Mouse (Mus musculus) MEL (cell line): ENCODE results near the gene Cacna1s. TPM values are rescaled to one million over a fixed set of nuclear protein-coding genes. Genes with fewer than 3 reads are reported as not detected.

Experiments used
- DNase-seq: peaks from one replicate; pipeline ENCODE4 v3.0.0; 2011; ENCODE audit warnings: low read depth, low spot score
- H3K27ac ChIP-seq: 2 replicates; pipeline ENCODE4 v1.5.1; 2012; ENCODE audit warnings: low read depth, mild to moderate bottlenecking, control low read depth, low read length, moderate library complexity; ENCODE audit not compliant: control insufficient read depth
- H3K27me3 ChIP-seq, 2 experiments: fragments of 150-350 bp in 1 of 2; sonication (generic) in 1 of 2; 2 replicates each; pipeline ENCODE4 v1.6.1; 2012; ENCODE audit warnings: low read length in 2 of 2, mild to moderate bottlenecking in 2 of 2, improper control_type of control experiment in 1 of 2, moderate library complexity in 1 of 2; ENCODE audit not compliant: insufficient read depth in 2 of 2, control insufficient read depth in 1 of 2
- H3K36me3 ChIP-seq, 2 experiments: 2 replicates each; pipeline ENCODE4 v1.6.1; 2012 to 2014; ENCODE audit warnings: low read length in 2 of 2, improper control_type of control experiment in 1 of 2, inconsistent platforms in 1 of 2, mild to moderate bottlenecking in 1 of 2; ENCODE audit not compliant: insufficient read depth in 2 of 2, control insufficient read depth in 1 of 2
- H3K4me1 ChIP-seq, 2 experiments: fragments of 150-350 bp in 1 of 2; sonication (generic) in 1 of 2; 2 replicates each; pipeline ENCODE4 v1.6.1; 2012; ENCODE audit warnings: low read length in 2 of 2, improper control_type of control experiment in 1 of 2, mild to moderate bottlenecking in 1 of 2; ENCODE audit not compliant: insufficient read depth in 2 of 2, control insufficient read depth in 1 of 2
- H3K4me3 ChIP-seq, 2 experiments: fragments of 150-350 bp in 1 of 2; sonication (generic) in 1 of 2; 2 replicates each; pipeline ENCODE4 v1.5.1; 2012; ENCODE audit warnings: low read depth in 2 of 2, low read length in 2 of 2, mild to moderate bottlenecking in 2 of 2, moderate library complexity in 2 of 2, control low read depth in 1 of 2, improper control_type of control experiment in 1 of 2; ENCODE audit not compliant: control insufficient read depth in 1 of 2, insufficient read depth in 1 of 2
- H3K79me2 ChIP-seq: 2 replicates; pipeline ENCODE4 v1.6.1; 2012; ENCODE audit warnings: mild to moderate bottlenecking, low read length, moderate library complexity; ENCODE audit not compliant: control insufficient read depth, poor library complexity, insufficient read depth
- H3K9ac ChIP-seq: 2 replicates; pipeline ENCODE4 v1.6.1; 2012; ENCODE audit warnings: low read depth, mild to moderate bottlenecking, control low read depth, low read length, moderate library complexity; ENCODE audit not compliant: control insufficient read depth, poor library complexity, severe bottlenecking
- H3K9me3 ChIP-seq: fragments of 150-350 bp; sonication (generic); replicated peaks from 2 replicates; pipeline ENCODE4 v1.6.1; 2012; ENCODE audit warnings: mild to moderate bottlenecking, low read length, improper control_type of control experiment, moderate library complexity; ENCODE audit not compliant: insufficient read depth
- BHLHE40 ChIP-seq: IDR thresholded peaks from 2 replicates; pipeline ENCODE4 v1.6.1; 2012; ENCODE audit warnings: low read depth, mild to moderate bottlenecking, inconsistent platforms, low read length, improper control_type of control experiment, borderline replicate concordance
- CTCF ChIP-seq, 3 experiments: IDR thresholded peaks in 2 of 3; conservative IDR thresholded peaks in 1 of 3; 2 replicates each; pipeline ENCODE4 v1.5.1; 2011 to 2012; ENCODE audit warnings: low read length in 3 of 3, low read depth in 2 of 3, mild to moderate bottlenecking in 2 of 3, improper control_type of control experiment in 1 of 3, inconsistent platforms in 1 of 3, mixed read lengths in 1 of 3, moderate library complexity in 1 of 3; ENCODE audit not compliant: control insufficient read depth in 1 of 3, insufficient read depth in 1 of 3, poor library complexity in 1 of 3, severe bottlenecking in 1 of 3
- ELF1 ChIP-seq: IDR thresholded peaks from 2 replicates; pipeline ENCODE4 v1.6.1; 2014; ENCODE audit warnings: low read depth, mild to moderate bottlenecking, inconsistent platforms, low read length, improper control_type of control experiment, moderate library complexity
- GABPA ChIP-seq: IDR thresholded peaks from 2 replicates; pipeline ENCODE4 v1.6.1; 2012; ENCODE audit warnings: low read depth, mild to moderate bottlenecking, inconsistent platforms, low read length, improper control_type of control experiment, moderate library complexity
- JUND ChIP-seq: IDR thresholded peaks from 2 replicates; pipeline ENCODE4 v1.6.1; 2011; ENCODE audit warnings: low read depth, mild to moderate bottlenecking, improper control_type of control experiment, low read length
- MAFK ChIP-seq: IDR thresholded peaks from 2 replicates; pipeline ENCODE4 v1.6.1; 2011; ENCODE audit warnings: low read depth, mild to moderate bottlenecking, low read length, improper control_type of control experiment, borderline replicate concordance
- MAX ChIP-seq: IDR thresholded peaks from 2 replicates; pipeline ENCODE4 v1.6.1; 2011; ENCODE audit warnings: low read length, improper control_type of control experiment
- MAZ ChIP-seq: IDR thresholded peaks from 2 replicates; pipeline ENCODE4 v1.6.1; 2012; ENCODE audit warnings: low read depth, mild to moderate bottlenecking, inconsistent platforms, low read length, improper control_type of control experiment
- MEF2A ChIP-seq: IDR thresholded peaks from 2 replicates; pipeline ENCODE4 v1.6.1; 2014; ENCODE audit warnings: low read depth, mild to moderate bottlenecking, inconsistent platforms, low read length, improper control_type of control experiment; ENCODE audit not compliant: poor library complexity, insufficient replicate concordance, severe bottlenecking; ENCODE audit errors: extremely low read depth
- MXI1 ChIP-seq: IDR thresholded peaks from 2 replicates; pipeline ENCODE4 v1.6.1; 2011; ENCODE audit warnings: mild to moderate bottlenecking, low read depth, low read length, improper control_type of control experiment
- NELFE ChIP-seq: IDR thresholded peaks from 2 replicates; pipeline ENCODE4 v1.6.1; 2011; ENCODE audit warnings: low read depth, low read length, improper control_type of control experiment
- NRF1 ChIP-seq: IDR thresholded peaks from 2 replicates; pipeline ENCODE4 v1.6.1; 2014; ENCODE audit warnings: low read depth, mild to moderate bottlenecking, inconsistent platforms, low read length, improper control_type of control experiment, moderate library complexity; ENCODE audit not compliant: poor library complexity, insufficient read depth, severe bottlenecking
- POLR2A ChIP-seq, 2 experiments: IDR thresholded peaks; 2 replicates each; pipeline ENCODE4 v1.6.1; 2011 to 2012; ENCODE audit warnings: low read length in 2 of 2, mild to moderate bottlenecking in 2 of 2, control low read depth in 1 of 2, improper control_type of control experiment in 1 of 2, low read depth in 1 of 2, moderate library complexity in 1 of 2; ENCODE audit not compliant: control insufficient read depth in 1 of 2, insufficient read depth in 1 of 2, poor library complexity in 1 of 2
- POLR2AphosphoS2 ChIP-seq: IDR thresholded peaks from 2 replicates; pipeline ENCODE4 v1.6.1; 2011; ENCODE audit warnings: low read length, improper control_type of control experiment
- SIN3A ChIP-seq: IDR thresholded peaks from 2 replicates; pipeline ENCODE4 v1.6.1; 2012; ENCODE audit warnings: low read length, improper control_type of control experiment, inconsistent platforms
- TAL1 ChIP-seq: IDR thresholded peaks from 2 replicates; pipeline ENCODE4 v1.6.1; 2012; ENCODE audit warnings: mild to moderate bottlenecking, inconsistent platforms, low read length, moderate library complexity, mixed read lengths
- UBTF ChIP-seq: IDR thresholded peaks from 2 replicates; pipeline ENCODE4 v1.6.1; 2012; ENCODE audit warnings: low read depth, mild to moderate bottlenecking, inconsistent platforms, low read length, improper control_type of control experiment, moderate library complexity, borderline replicate concordance; ENCODE audit not compliant: insufficient read depth
- USF1 ChIP-seq: IDR thresholded peaks from 2 replicates; pipeline ENCODE4 v1.6.1; 2014; ENCODE audit warnings: low read depth, mild to moderate bottlenecking, inconsistent platforms, low read length, improper control_type of control experiment, moderate library complexity
- ZC3H11A ChIP-seq: IDR thresholded peaks from 2 replicates; pipeline ENCODE4 v1.6.1; 2012; ENCODE audit warnings: low read depth, mild to moderate bottlenecking, inconsistent platforms, low read length, improper control_type of control experiment
- ZMIZ1 ChIP-seq: IDR thresholded peaks from 2 replicates; pipeline ENCODE4 v1.6.1; 2012; ENCODE audit warnings: low read depth, mild to moderate bottlenecking, inconsistent platforms, low read length, improper control_type of control experiment, moderate library complexity
- ZNF384 ChIP-seq: IDR thresholded peaks from 2 replicates; pipeline ENCODE4 v1.6.1; 2012; ENCODE audit warnings: low read depth, mild to moderate bottlenecking, inconsistent platforms, low read length, improper control_type of control experiment
- polyA plus RNA-seq, 2 experiments: library from polyadenylated mRNA; stranded (reverse) in 1 of 2; unstranded in 1 of 2; fragments of >175 nt in 1 of 2; fragments of >200 nt in 1 of 2; gene quantifications; 2 replicates each; pipeline versions ENCODE4 v1.2.1 to v1.2.4; 2012; ENCODE audit warnings: low replicate concordance in 2 of 2, low read depth in 1 of 2; ENCODE audit not compliant: insufficient read length in 2 of 2, insufficient read depth in 1 of 2, missing spikeins in 1 of 2
- total RNA-seq: library from RNA; depleted of rRNA; stranded (reverse); fragments of 300-350 nt; gene quantifications from 2 replicates; pipeline ENCODE4 v1.2.3, GENCODE M21; 2012

Gene Cacna1s
- total and polyA plus RNA-seq, 3 experiments = not detected

- Histone ChIP-seq H3K4me3 (no peak overlapping the region), H3K9ac (no peak overlapping the region), H3K9me3 (no peaks in the 10 kb centered on the region), H3K27ac (no peak overlapping the region), H3K36me3 (no peaks in the 10 kb centered on the region), H3K79me2 (no peaks in the 10 kb centered on the region), H3K4me1 (no peaks in the 10 kb centered on the region), H3K27me3 (no peaks in the 10 kb centered on the region; a peak in 1 of 4 replicates)
- no peak for DNase-seq
- TF ChIP-seq UBTF (no peak), BHLHE40 (no peak), USF1 (no peak), MEF2A (no peak), NRF1 (no peak), ZMIZ1 (no peak), NELFE (no peak), MAZ (no peak), MXI1 (no peak), POLR2AphosphoS2 (no peak), ZC3H11A (no peak), JUND (no peak), MAFK (no peak), CTCF (IDR thresholded peaks at IDR 0.05 in 2 of 3, conservative IDR thresholded peaks at IDR 0.05 in 1 of 3; ENCODE audit: control insufficient read depth in 1 of 3, insufficient read depth in 1 of 3, low read depth in 2 of 3, low read length in 3 of 3, poor library complexity in 1 of 3, severe bottlenecking in 1 of 3) (no peak)
These were observed 25.1 kb downstream of the Cacna1s start for GRCm38 (mm10) chr1:136077656-136078055.

GRCm38 (mm10) chr1:136081161-136081560 lies 28.6 kb downstream of the Cacna1s start:
- Histone ChIP-seq H3K27ac (no peak overlapping the region), H3K9ac (no peak overlapping the region), H3K4me1 (no peaks in the 10 kb centered on the region), H3K36me3 (no peaks in the 10 kb centered on the region), H3K4me3 (no peak overlapping the region), H3K9me3 (no peaks in the 10 kb centered on the region), H3K79me2 (no peaks in the 10 kb centered on the region), H3K27me3 (peaks cover 0 to 3% of the 10 kb centered on the region in 2 experiments; a peak in 1 of 4 replicates)
- no peak for DNase-seq
- TF ChIP-seq TAL1 (no peak), SIN3A (no peak), GABPA (no peak), ELF1 (no peak), MAFK (no peak), MAX (no peak), UBTF (no peak), POLR2A (IDR thresholded peaks at IDR 0.05; ENCODE audit: control insufficient read depth in 1 of 2, insufficient read depth in 1 of 2, low read depth in 1 of 2, low read length in 2 of 2, poor library complexity in 1 of 2) (no peak), POLR2AphosphoS2 (no peak), ZNF384 (no peak), MEF2A (no peak)
